Mouse (Mus musculus): ENCODE results near the gene Gm13090.

DNA sequence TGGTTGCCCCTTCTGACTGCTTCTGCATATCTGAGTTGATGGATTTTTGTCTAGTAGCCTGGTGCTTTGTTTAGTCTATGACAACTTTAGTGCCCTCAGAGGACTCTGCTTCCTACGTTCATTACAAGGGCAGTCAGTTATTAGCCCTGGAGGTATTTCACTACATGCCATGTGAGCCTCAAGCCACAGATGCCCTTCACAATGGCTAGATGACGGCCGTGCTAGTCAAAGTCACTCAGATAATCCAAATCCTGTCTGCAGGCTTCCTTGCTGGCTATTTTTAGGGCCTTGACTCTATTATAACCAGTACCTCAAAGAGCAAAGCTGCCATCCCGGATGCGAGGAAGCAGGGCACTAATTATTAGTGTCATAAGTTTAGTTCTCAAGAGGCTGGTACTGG is 6.3 kb upstream of the Gm13090 start:
- TF ChIP-seq CTCF (IDR thresholded peaks at IDR 0.05; ENCODE audit: borderline replicate concordance, insufficient read depth, low read depth, low read length) (no peak), POLR2A (IDR thresholded peaks at IDR 0.05; ENCODE audit: borderline replicate concordance, insufficient read depth, low read length) (no peak)

All from cerebellum, adult 2 months (tissue).